Mouse (Mus musculus) forebrain, embryonic 11.5 days (tissue): ENCODE data around the gene Gm32742. TPM values are rescaled to one million over a fixed set of nuclear protein-coding genes. Genes with fewer than 3 reads are reported as not detected.

Experiments used
- ATAC-seq: fragments of 200-750 bp; cut with Nextera tagmentation; replicated peaks from 2 replicates; pipeline ENCODE4 v1.8.0; 2017; ENCODE audit warnings: moderate TSS enrichment; ENCODE audit not compliant: low FRiP score
- DNase-seq: peaks from one replicate; pipeline ENCODE4 v3.0.0-alpha.2; 2017; ENCODE audit warnings: low spot score
- H3K27ac ChIP-seq: fragments of 300-500 bp; sonication (generic); 2 replicates; pipeline ENCODE4 v1.5.1; 2014; ENCODE audit warnings: low read depth, low read length
- H3K27me3 ChIP-seq: fragments of 300-500 bp; sonication (generic); 2 replicates; pipeline ENCODE4 v1.6.1; 2014; ENCODE audit warnings: mild to moderate bottlenecking, low read length, mixed read lengths; ENCODE audit not compliant: control insufficient read depth, insufficient read depth
- H3K36me3 ChIP-seq: fragments of 300-500 bp; sonication (generic); 2 replicates; pipeline ENCODE4 v1.6.1; 2014; ENCODE audit warnings: mild to moderate bottlenecking, low read length, moderate library complexity, mixed read lengths; ENCODE audit not compliant: control insufficient read depth, insufficient read depth
- H3K4me1 ChIP-seq: fragments of 300-500 bp; sonication (generic); replicated peaks from 2 replicates; pipeline ENCODE4 v1.6.1; 2014; ENCODE audit warnings: low read length, mixed read lengths; ENCODE audit not compliant: control insufficient read depth, insufficient read depth
- H3K4me2 ChIP-seq: fragments of 300-500 bp; sonication (generic); 2 replicates; pipeline ENCODE4 v1.6.1; 2014; ENCODE audit warnings: low read depth, mild to moderate bottlenecking, low read length, moderate library complexity, mixed read lengths; ENCODE audit not compliant: severe bottlenecking
- H3K4me3 ChIP-seq: fragments of 300-500 bp; sonication (generic); 2 replicates; pipeline ENCODE4 v1.5.1; 2014; ENCODE audit warnings: low read depth, low read length
- H3K9ac ChIP-seq: fragments of 300-500 bp; sonication (generic); 2 replicates; pipeline ENCODE4 v1.6.1; 2014; ENCODE audit warnings: low read length
- H3K9me3 ChIP-seq: fragments of 300-500 bp; sonication (generic); 2 replicates; pipeline ENCODE4 v1.6.1; 2016; ENCODE audit warnings: low read length, mixed read lengths; ENCODE audit not compliant: control insufficient read depth
- WGBS: fragments of 180-500 bp; shearing (Covaris S2); extraction: QIAGEN DNeasy Blood & Tissue Kit; methylation state at CpG from one replicate; pipeline ENCODE4 v1.1.7; 2014; 5-methylcytosine and 5-hydroxymethylcytosine counted together
- polyA plus RNA-seq: library from polyadenylated mRNA; unstranded; fragments of >200 nt; fragmentation: Nextera tagmentation; extraction: Ambion mirVana; gene quantifications from 2 replicates; pipeline ENCODE4 v1.2.1, GENCODE M21; 2014

The Gm32742 gene
- polyA plus RNA-seq, 1 experiment from 2014 or later = not detected

DNA sequence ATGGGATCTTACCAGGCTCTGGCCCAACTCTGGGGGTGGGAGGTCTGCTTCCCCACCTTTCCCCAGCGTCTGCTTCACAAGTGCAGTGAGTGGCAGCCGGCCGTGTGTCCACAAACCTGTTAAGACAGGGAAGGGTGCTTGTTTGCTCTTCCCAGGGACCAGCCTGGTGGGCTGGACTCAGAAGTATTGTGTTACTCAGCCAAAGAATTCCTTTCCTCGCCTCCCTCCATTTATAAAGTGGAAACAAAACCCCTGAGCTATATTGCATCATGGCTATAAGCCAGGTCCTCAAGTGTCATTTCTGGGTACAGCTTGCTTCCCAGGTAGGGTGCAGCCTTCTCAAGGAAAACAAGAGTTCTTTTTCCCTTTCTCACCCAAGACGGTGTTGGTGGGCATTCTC, 3.4 kb upstream of the Gm32742 start:
- ATAC-seq = no peak

DNA sequence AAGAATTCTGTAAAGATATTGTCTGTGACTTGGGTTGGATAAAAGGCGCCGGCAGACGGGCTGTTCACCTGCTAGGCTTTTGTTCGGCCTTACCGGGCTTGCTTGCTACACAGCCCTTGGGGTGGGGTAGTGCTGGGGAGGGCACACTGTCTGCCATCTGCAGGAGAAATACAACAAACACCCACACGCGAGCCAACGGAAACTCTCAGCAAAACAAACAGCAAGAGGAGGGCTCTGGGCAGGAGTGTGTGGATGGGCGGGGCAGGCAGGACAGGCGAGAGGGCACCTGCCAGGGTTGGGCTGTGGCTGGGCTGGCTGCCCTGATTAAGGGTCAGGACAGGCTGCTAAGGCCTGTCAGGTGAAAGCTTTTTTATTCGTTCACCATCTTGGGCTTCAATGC, 2.6 kb upstream of the Gm32742 start:
- H3K4me3 ChIP-seq = no peak overlapping the region
- H3K9me3 ChIP-seq = no peaks in the 10 kb centered on the region
- H3K4me2 ChIP-seq = no peak overlapping the region
- no peaks in the 10 kb centered on the region for H3K4me1 ChIP-seq
- ATAC-seq (no peak), DNase-seq (no peak)
- H3K9ac ChIP-seq = no peak overlapping the region
- H3K27ac ChIP-seq = no peak overlapping the region
- H3K27me3 ChIP-seq = no peaks in the 10 kb centered on the region
- no peaks in the 10 kb centered on the region for H3K36me3 ChIP-seq
- WGBS = 66% methylated on average over 11 of the region's 11 CpGs

More for the DNA sequence above, 3.4 kb upstream of the Gm32742 start:
- Histone ChIP-seq H3K27me3 (no peaks in the 10 kb centered on the region), H3K9me3 (no peaks in the 10 kb centered on the region), H3K9ac (no peak overlapping the region), H3K36me3 (no peaks in the 10 kb centered on the region), H3K4me3 (no peak overlapping the region), H3K4me2 (no peak overlapping the region), H3K4me1 (no peaks in the 10 kb centered on the region), H3K27ac (no peak overlapping the region)
- DNase-seq = no peak
- WGBS = 88% methylated on average over 5 of the region's 5 CpGs

DNA sequence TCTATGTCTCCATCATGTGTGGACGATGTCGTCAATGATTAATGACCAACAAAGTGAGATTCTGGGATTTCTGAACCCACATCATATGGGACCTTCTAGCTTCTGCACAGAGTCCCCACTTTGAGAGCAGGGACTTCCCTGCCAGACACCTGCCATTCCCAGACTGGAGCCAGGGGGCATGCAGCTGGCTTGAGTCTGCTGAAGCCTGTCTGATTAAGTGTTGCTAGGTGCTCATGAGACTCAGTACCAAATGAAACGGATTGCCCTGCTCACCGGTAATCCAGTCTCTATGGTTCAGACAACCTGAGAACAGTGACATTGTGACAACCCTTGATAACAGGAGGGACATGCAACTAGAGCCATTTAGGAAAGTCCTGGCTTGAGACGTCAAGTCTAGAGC, 1.3 kb downstream of the Gm32742 start:
- no peak overlapping the region for H3K9ac ChIP-seq
- no peak overlapping the region for H3K4me2 ChIP-seq
- 88% methylated on average over 5 of the region's 5 CpGs for WGBS
- H3K36me3 ChIP-seq = no peaks in the 10 kb centered on the region
- H3K27me3 ChIP-seq = no peaks in the 10 kb centered on the region
- H3K9me3 ChIP-seq = no peaks in the 10 kb centered on the region
- H3K4me3 ChIP-seq = no peak overlapping the region
- ATAC-seq (no peak), DNase-seq (no peak)
- H3K27ac ChIP-seq = no peak overlapping the region
- H3K4me1 ChIP-seq = no peaks in the 10 kb centered on the region

DNA sequence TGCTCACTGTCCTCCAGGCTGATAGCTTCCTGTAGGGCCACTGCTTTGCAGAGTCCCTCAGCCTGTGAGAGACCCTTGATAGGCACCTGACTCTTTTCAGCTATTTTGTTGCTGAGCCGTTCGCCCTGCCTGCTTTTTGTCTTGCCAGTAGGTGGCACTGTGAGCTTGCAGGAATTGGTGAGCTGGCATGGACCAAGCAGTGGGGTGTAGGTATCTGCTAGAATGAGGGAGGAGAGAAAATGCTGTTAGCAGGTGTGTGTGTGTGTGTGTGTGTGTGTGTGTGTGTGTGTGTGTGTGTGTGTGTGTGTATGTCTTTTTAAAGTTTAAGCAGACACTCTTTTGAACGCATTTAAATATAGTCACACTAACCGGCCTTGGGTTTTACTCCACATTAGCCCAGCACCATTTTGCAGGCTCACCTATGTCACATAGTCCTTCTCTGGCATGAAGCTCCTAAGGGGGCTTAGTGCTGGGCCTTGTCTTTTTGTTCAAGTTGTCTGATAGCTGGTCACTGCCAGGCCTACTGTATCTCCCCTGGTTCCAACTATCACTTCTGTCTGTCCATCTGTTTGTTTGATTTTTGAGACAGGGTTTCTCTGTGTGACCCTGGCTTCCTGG, 3.4 kb downstream of the Gm32742 start:
- Histone ChIP-seq H3K9me3 (no peaks in the 10 kb centered on the region), H3K27me3 (no peaks in the 10 kb centered on the region), H3K4me3 (no peak overlapping the region), H3K27ac (no peak overlapping the region), H3K4me1 (no peaks in the 10 kb centered on the region), H3K4me2 (no peak overlapping the region), H3K9ac (no peak overlapping the region), H3K36me3 (no peaks in the 10 kb centered on the region)
- ATAC-seq = peak; percentile 63
- peak; percentile 83 for DNase-seq
- 29% methylated on average over 4 of the region's 4 CpGs for WGBS

DNA sequence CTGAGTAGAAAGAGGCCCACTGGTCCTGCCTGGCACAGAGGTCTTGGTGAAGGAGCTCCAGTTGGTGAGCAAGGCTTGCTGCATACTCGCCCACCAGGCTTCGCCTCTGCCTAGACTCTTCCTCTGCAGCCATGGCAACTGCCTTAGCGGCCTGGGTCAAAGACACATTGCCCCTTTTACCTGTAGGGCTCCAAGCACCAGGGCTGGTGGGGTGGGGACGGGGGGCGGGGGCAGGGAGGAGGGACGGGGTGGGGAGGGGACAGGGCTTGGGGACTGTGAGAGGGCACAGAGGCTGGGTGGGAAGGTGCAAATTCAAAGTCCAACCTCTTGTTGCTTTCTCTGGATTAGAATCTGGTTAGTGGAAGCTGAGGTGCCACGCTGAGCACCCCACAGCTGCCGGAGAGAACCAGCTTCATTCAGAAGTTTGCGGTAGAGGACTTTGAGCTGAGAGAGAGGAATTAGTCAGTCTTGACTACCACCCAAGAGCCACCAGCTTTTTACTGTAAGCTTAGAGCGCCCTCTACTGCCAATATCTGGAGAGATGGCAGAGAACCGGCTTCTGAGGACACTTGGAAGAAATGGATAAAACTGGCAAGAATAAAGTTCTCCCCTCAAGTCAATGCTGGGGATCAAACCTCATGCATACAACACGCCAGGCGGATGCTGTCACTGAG, 13.1 kb downstream of the Gm32742 start:
- ATAC-seq = peak; percentile 44; the same call in 1 of the 2 replicates
- DNase-seq = peak; percentile 77
- Histone ChIP-seq H3K4me1 (no peaks in the 10 kb centered on the region), H3K27me3 (no peaks in the 10 kb centered on the region), H3K9me3 (no peaks in the 10 kb centered on the region), H3K36me3 (no peaks in the 10 kb centered on the region), H3K4me3 (no peak overlapping the region), H3K9ac (no peak overlapping the region), H3K4me2 (no peak overlapping the region), H3K27ac (no peak overlapping the region)
- WGBS = 13% methylated on average over 12 of the region's 13 CpGs

DNA sequence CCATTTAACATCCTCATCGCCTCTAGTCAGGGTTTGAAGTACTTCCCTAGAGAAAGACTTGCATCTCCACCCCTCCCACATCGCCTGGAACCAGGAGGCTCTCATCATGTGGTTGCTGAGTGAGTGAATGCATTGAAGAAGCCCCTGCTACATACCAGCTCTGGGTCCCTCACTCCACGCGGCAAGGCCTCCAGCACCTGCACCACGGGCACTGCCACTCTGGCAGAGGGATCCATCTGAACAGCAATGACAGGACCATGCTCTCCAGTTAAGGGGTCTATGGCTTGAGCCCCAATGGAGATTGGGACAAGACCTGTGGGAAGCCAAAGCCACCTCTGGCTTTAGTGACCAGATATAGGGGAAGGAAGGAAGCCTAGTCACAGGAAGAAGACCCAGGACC, 18.0 kb downstream of the Gm32742 start:
- no peak for ATAC-seq
- 85% methylated on average over 5 of the region's 5 CpGs for whole genome bisulfite sequencing

DNA sequence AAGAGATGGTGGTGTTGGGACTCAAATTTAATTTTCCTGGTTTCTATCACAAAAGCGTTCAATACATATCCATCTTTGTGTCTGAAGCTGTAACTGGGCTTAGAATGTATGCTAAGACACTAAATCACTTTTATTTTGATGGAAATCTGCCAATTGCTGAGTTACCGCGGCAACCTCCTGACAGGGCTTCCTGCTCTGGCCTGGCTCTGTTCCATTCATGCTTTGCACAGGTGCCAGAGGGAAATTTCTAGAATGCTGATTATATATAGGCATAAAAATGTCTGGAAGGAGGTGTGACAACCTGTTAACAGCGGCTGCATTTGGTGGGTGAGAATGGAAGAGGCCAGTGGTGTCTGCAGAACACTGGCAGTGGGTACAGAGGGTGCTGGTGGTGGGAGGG, 18.8 kb downstream of the Gm32742 start:
- Histone ChIP-seq H3K9me3 (no peaks in the 10 kb centered on the region), H3K27ac (no peak overlapping the region)
- ATAC-seq = no peak

More for the DNA sequence above, 18.0 kb downstream of the Gm32742 start:
- H3K27ac ChIP-seq = no peak overlapping the region
- H3K9ac ChIP-seq = no peak overlapping the region
- H3K4me3 ChIP-seq = no peak overlapping the region
- no peaks in the 10 kb centered on the region for H3K4me1 ChIP-seq
- H3K4me2 ChIP-seq = no peak overlapping the region
- DNase-seq = peak; percentile 38
- H3K36me3 ChIP-seq = no peaks in the 10 kb centered on the region
- H3K9me3 ChIP-seq = no peaks in the 10 kb centered on the region
- no peaks in the 10 kb centered on the region for H3K27me3 ChIP-seq

DNA sequence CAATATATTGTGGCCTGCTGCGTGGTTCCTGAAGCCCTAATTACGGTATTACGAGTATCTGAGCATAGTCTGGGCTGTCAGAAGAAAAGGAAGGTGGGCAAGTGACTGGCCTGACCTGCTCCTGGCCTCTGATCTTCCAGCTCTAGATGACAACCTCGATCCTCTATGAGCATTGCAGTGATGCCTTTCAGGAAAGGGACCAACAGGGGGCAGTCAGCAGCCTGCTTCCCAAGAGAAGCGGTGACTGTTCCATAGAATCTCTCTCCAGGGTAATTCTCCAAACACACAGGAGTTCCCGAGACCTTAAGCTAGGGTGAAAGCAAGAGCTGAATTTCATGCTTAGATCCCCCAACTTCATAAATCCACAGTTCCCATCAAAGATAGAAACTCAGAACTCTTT, 21.1 kb downstream of the Gm32742 start:
- no peak overlapping the region for H3K27ac ChIP-seq
- DNase-seq (peak; percentile 23), ATAC-seq (no peak)
- H3K9ac ChIP-seq = no peak overlapping the region
- H3K9me3 ChIP-seq = no peaks in the 10 kb centered on the region
- no peak overlapping the region for H3K4me3 ChIP-seq
- WGBS = 75% methylated on average over 6 of the region's 6 CpGs
- no peaks in the 10 kb centered on the region for H3K4me1 ChIP-seq
- H3K36me3 ChIP-seq = no peaks in the 10 kb centered on the region
- no peaks in the 10 kb centered on the region for H3K27me3 ChIP-seq
- H3K4me2 ChIP-seq = no peak overlapping the region

More for the DNA sequence above, 18.8 kb downstream of the Gm32742 start:
- Histone ChIP-seq H3K4me2 (no peak overlapping the region), H3K36me3 (no peaks in the 10 kb centered on the region), H3K4me1 (no peaks in the 10 kb centered on the region), H3K27me3 (no peaks in the 10 kb centered on the region), H3K4me3 (no peak overlapping the region), H3K9ac (no peak overlapping the region)
- 91% methylated on average over 4 of the region's 4 CpGs for WGBS
- DNase-seq = peak; percentile 18

DNA sequence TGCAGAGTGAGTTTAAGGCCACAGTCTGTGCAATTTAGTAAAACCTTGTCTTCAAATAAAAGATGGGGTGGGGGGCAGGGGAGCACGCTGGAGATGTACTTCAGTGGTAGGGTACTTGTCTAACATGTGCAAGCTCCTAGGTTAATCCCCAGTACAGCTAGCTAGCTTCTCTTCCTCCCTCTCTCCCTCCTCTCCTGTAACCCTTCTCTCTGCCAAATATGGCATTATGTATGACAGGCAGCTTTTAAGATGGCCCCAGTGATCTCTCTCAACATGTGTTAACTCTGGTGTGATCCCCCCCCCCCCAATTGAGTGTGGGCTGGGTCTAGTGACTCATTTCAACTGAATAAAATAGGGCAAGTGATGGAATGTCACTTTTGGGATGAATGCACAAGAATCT, 21.9 kb downstream of the Gm32742 start:
- H3K36me3 ChIP-seq = no peaks in the 10 kb centered on the region
- no peaks in the 10 kb centered on the region for H3K4me1 ChIP-seq
- no peaks in the 10 kb centered on the region for H3K27me3 ChIP-seq
- no peak overlapping the region for H3K4me3 ChIP-seq
- H3K27ac ChIP-seq = no peak overlapping the region
- ATAC-seq (no peak), DNase-seq (peak; percentile 29)
- WGBS = 70% methylated on average over 1 of the region's 1 CpGs
- no peak overlapping the region for H3K4me2 ChIP-seq
- no peaks in the 10 kb centered on the region for H3K9me3 ChIP-seq
- H3K9ac ChIP-seq = no peak overlapping the region
